Mouse (Mus musculus): ENCODE measurements at regions not wholly inside any gene's neighbourhood (a gene's known extent, or its start where the extent isn't known, plus 50 kb on each side); places are given as distances from the start of the nearest gene placed in this dataset.

DNA sequence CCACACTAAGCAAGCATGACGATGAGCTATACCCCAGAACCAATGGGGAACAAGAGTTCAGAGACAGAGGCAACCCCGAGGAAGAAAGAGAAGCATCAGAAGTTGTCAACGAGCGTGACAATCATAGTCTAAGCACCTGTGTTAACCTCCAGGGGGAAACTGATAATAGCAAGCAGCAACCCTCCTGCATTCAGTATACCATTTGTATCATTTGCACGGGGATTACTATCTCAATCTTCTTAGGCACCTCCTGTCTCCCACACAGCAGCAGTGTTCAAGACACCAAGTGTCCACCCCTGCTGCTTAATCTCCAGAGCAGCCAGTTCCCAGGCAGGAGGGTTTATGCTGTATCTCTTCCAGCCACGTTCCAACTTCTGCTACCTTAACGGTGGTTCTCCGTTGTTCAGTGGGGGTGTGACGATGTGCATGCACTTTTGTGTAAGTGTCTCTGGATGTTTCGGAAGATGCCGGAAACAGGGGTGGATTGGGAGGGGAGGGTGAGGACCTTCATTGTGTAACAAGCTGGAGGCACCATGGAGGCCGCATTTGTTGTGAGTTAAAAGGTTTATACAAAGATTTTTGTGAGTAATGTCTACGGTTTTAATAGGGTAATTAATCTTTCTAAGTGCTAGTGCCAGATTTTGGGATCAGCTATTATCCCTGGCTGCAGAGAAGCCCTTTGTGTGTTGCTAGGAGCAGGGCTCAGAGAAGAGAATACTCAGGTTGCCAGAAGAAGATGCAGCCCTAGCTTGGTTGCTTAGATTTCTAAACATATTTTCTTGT is 245.8 kb downstream of the Rnf144b start:
- H3K4me2 ChIP-seq (ENCODE audit: low read length): no peak overlapping the region
- H3K27ac ChIP-seq (ENCODE audit: low read length): no peak overlapping the region
- H3K9me3 ChIP-seq (ENCODE audit: control insufficient read depth, low read length): no peaks in the 10 kb centered on the region
- H3K4me1 ChIP-seq (replicated peaks; ENCODE audit: control insufficient read depth, insufficient read depth, low read length): peaks cover 7% of the 10 kb centered on the region
- no peaks in the 10 kb centered on the region for H3K36me3 ChIP-seq (ENCODE audit: control insufficient read depth, insufficient read depth)
- no peaks in the 10 kb centered on the region for H3K27me3 ChIP-seq (replicated peaks; ENCODE audit: control insufficient read depth, insufficient read depth, low read length)
- ATAC-seq: no peak
- WGBS: 23% methylated on average over 13 of the region's 13 CpGs
- H3K9ac ChIP-seq (replicated peaks; ENCODE audit: low read depth, low read length): no peak overlapping the region; the same call in 1 of the 2 replicates
- H3K4me3 ChIP-seq (replicated peaks; ENCODE audit: low read length): no peak overlapping the region

DNA sequence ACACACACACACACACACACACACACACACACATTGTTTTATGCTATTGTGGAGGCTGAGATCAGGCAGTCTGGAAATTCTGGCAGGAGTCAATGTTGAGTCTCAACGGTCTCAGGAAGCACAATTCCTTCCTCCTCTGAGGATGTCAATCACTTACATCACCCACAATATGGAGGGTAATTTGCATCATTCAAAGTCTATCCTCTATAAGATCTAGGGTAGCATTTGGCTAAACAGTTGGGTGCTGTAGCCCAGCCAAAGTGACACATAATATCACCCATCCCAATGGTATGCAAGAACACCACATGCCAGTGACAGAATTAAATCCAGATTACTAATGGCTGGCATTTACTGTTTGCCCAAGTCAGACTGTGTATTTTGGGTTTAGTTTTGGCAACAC is 252.1 kb downstream of the Rnf144b start:
- Histone ChIP-seq H3K27me3 (replicated peaks; ENCODE audit: control insufficient read depth, insufficient read depth, low read length) (no peaks in the 10 kb centered on the region), H3K36me3 (ENCODE audit: control insufficient read depth, insufficient read depth) (no peaks in the 10 kb centered on the region), H3K9ac (replicated peaks; ENCODE audit: low read depth, low read length) (no peak overlapping the region), H3K4me3 (replicated peaks; ENCODE audit: low read length) (no peak overlapping the region), H3K4me1 (replicated peaks; ENCODE audit: control insufficient read depth, insufficient read depth, low read length) (no peaks in the 10 kb centered on the region), H3K9me3 (ENCODE audit: control insufficient read depth, low read length) (no peaks in the 10 kb centered on the region), H3K4me2 (ENCODE audit: low read length) (no peak overlapping the region), H3K27ac (ENCODE audit: low read length) (no peak overlapping the region)
- WGBS: 25% methylated on average over 1 of the region's 1 CpGs
- peak; percentile 89 for ATAC-seq

DNA sequence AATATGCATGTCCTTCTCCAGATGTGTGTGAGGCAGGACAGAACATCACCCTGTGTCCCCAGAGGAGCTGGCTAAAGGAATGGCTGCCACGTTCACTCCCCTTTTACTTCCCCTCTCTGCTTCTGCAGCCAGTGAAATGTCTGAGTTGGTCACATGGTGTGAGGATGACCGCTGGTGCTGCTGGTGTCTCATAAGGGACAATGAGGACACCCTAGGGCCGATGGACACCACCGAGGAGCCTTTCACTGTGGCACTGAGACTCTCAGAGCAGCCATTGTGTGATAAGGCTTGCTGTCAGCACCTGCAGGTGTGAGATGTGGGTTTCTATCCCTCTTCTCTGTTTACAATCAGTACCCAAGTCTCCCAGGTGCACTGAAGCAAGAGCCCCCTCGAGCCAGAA is 268.6 kb downstream of the Rnf144b start:
- ATAC-seq: no peak
- Histone ChIP-seq H3K4me3 (replicated peaks; ENCODE audit: low read length) (no peak overlapping the region), H3K4me1 (replicated peaks; ENCODE audit: control insufficient read depth, insufficient read depth, low read length) (no peaks in the 10 kb centered on the region), H3K9me3 (ENCODE audit: control insufficient read depth, low read length) (no peaks in the 10 kb centered on the region), H3K36me3 (ENCODE audit: control insufficient read depth, insufficient read depth) (no peaks in the 10 kb centered on the region), H3K4me2 (ENCODE audit: low read length) (no peak overlapping the region), H3K9ac (replicated peaks; ENCODE audit: low read depth, low read length) (no peak overlapping the region), H3K27me3 (replicated peaks; ENCODE audit: control insufficient read depth, insufficient read depth, low read length) (0 out of 2 replicates have a peak, but pooled peaks cover 3% of the 10 kb centered on the region), H3K27ac (ENCODE audit: low read length) (no peak overlapping the region)
- 59% methylated on average over 5 of the region's 5 CpGs for WGBS

DNA sequence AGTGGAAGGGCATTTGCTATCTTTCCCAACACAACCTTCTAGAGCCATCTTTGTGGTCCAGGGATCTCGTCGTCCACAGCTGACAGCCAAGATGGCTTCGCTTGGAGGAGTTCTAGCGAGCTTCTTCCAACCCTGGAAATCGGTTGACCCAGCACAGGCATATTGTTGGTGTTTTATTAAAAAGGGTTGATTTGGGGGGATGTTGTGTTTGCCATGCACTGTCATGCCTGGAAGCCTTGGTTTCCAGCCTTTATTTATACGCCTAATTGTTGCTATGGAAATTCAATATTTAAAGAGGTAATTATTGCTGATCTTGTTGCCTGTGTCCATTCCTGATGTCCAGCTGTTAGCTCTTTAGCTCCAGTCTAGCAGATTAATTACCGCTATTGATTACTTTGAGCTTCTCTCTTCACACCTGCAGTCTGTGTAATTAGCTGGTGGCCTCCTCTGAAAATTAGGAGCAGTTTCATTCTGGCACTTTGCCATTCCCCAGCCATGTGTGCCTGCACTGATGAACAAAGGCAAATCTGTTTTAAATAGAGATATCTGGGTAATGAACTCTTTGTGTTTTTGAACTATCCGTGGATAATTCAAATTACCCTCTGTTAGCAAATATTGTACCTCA is 275.4 kb downstream of the Rnf144b start:
- no peak overlapping the region for H3K4me2 ChIP-seq (ENCODE audit: low read length)
- no peaks in the 10 kb centered on the region for H3K9me3 ChIP-seq (ENCODE audit: control insufficient read depth, low read length)
- H3K36me3 ChIP-seq (ENCODE audit: control insufficient read depth, insufficient read depth): no peaks in the 10 kb centered on the region
- WGBS: 18% methylated on average over 8 of the region's 8 CpGs
- H3K4me1 ChIP-seq (replicated peaks; ENCODE audit: control insufficient read depth, insufficient read depth, low read length): no peaks in the 10 kb centered on the region; the same call in 1 of the 2 replicates
- H3K4me3 ChIP-seq (replicated peaks; ENCODE audit: low read length): no peak overlapping the region
- peak; percentile 78 for ATAC-seq
- H3K27me3 ChIP-seq (replicated peaks; ENCODE audit: control insufficient read depth, insufficient read depth, low read length): peaks cover 5% of the 10 kb centered on the region; the same call in 1 of the 2 replicates
- no peak overlapping the region for H3K27ac ChIP-seq (ENCODE audit: low read length)
- H3K9ac ChIP-seq (replicated peaks; ENCODE audit: low read depth, low read length): no peak overlapping the region

DNA sequence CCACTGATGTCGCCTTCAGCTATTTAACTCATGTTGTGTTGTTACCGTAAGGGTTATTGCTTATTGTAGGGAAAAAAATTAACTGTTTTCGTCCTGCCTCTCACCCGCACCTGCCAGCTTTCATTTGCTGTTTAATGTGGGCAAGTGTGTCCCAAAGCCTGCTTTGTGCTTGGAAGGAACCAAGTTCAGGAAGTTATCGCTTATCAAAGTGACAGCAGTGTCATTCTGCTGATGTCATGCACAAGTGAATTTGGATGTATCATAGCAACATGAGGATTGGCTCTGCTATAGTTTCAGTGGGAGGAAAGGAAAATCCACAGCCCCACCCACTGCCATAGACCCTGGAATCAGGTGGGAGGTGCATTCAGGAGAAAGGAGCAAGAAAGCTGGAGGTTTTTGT is 276.5 kb downstream of the Rnf144b start:
- Histone ChIP-seq H3K36me3 (ENCODE audit: control insufficient read depth, insufficient read depth) (no peaks in the 10 kb centered on the region), H3K27ac (ENCODE audit: low read length) (no peak overlapping the region), H3K4me3 (replicated peaks; ENCODE audit: low read length) (no peak overlapping the region), H3K9ac (replicated peaks; ENCODE audit: low read depth, low read length) (no peak overlapping the region), H3K4me1 (replicated peaks; ENCODE audit: control insufficient read depth, insufficient read depth, low read length) (no peaks in the 10 kb centered on the region; the same call in 1 of the 2 replicates), H3K27me3 (replicated peaks; ENCODE audit: control insufficient read depth, insufficient read depth, low read length) (peaks cover 3% of the 10 kb centered on the region; the same call in 1 of the 2 replicates), H3K9me3 (ENCODE audit: control insufficient read depth, low read length) (no peaks in the 10 kb centered on the region), H3K4me2 (ENCODE audit: low read length) (no peak overlapping the region)
- 59% methylated on average over 5 of the region's 5 CpGs for WGBS
- no peak for ATAC-seq

DNA sequence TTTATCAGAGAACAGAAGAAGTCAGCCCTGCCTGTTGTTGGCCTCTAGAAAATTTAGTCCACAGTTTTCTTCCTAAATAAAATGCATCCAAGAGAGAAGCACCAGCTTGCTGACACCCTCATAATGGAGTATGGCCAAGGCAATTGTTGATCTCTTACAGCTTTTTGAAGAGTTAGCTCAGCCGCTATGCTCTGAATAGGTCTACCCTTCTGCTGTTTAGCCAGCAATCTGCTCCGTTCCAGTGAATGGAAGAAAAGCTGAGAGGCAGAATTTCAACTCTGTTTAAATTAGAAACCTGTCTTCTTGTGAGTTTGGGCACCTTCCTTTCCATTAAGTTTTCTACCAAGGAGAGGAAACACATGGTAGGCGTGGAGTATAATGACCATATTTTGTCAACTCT is 290.8 kb downstream of the Rnf144b start:
- no peaks in the 10 kb centered on the region for H3K27me3 ChIP-seq (replicated peaks; ENCODE audit: control insufficient read depth, insufficient read depth, low read length)
- H3K4me3 ChIP-seq (replicated peaks; ENCODE audit: low read length): no peak overlapping the region
- H3K4me2 ChIP-seq (ENCODE audit: low read length): no peak overlapping the region
- ATAC-seq: peak; percentile 76
- 34% methylated on average over 3 of the region's 3 CpGs for WGBS
- H3K4me1 ChIP-seq (replicated peaks; ENCODE audit: control insufficient read depth, insufficient read depth, low read length): peaks cover 20% of the 10 kb centered on the region
- H3K27ac ChIP-seq (ENCODE audit: low read length): peak overlapping the region; percentile 34; the same call in 1 of the 2 replicates
- no peaks in the 10 kb centered on the region for H3K36me3 ChIP-seq (ENCODE audit: control insufficient read depth, insufficient read depth)
- H3K9ac ChIP-seq (replicated peaks; ENCODE audit: low read depth, low read length): no peak overlapping the region
- no peaks in the 10 kb centered on the region for H3K9me3 ChIP-seq (ENCODE audit: control insufficient read depth, low read length)

DNA sequence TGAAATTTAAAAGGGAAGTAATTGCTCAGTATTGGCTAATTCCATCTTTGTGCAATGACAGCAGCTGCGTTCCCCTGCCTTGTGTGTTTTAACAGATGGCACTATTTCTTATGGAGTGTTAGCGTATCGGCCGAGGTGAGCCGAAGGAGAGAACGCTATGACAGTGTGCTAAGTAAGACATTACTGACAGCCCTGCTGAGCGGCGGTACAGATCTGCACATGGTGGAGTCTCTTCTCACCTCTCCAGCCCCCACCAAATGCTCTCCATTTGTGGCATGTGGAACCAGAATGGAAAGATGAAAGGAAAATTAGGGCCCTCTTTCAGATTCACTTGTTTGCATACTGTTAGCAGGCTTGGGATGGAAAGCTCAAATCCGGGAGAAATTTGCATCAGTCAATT is 291.5 kb downstream of the Rnf144b start:
- peak; percentile 97 for ATAC-seq
- H3K9ac ChIP-seq (replicated peaks; ENCODE audit: low read depth, low read length): no peak overlapping the region
- peaks cover 20% of the 10 kb centered on the region for H3K4me1 ChIP-seq (replicated peaks; ENCODE audit: control insufficient read depth, insufficient read depth, low read length)
- H3K4me3 ChIP-seq (replicated peaks; ENCODE audit: low read length): no peak overlapping the region
- H3K4me2 ChIP-seq (ENCODE audit: low read length): peak overlapping the region; percentile 16; the same call in 1 of the 2 replicates
- H3K36me3 ChIP-seq (ENCODE audit: control insufficient read depth, insufficient read depth): no peaks in the 10 kb centered on the region
- H3K27me3 ChIP-seq (replicated peaks; ENCODE audit: control insufficient read depth, insufficient read depth, low read length): no peaks in the 10 kb centered on the region
- 41% methylated on average over 9 of the region's 9 CpGs for WGBS
- peak overlapping the region; percentile 34; the same call in 1 of the 2 replicates for H3K27ac ChIP-seq (ENCODE audit: low read length)
- H3K9me3 ChIP-seq (ENCODE audit: control insufficient read depth, low read length): no peaks in the 10 kb centered on the region

DNA sequence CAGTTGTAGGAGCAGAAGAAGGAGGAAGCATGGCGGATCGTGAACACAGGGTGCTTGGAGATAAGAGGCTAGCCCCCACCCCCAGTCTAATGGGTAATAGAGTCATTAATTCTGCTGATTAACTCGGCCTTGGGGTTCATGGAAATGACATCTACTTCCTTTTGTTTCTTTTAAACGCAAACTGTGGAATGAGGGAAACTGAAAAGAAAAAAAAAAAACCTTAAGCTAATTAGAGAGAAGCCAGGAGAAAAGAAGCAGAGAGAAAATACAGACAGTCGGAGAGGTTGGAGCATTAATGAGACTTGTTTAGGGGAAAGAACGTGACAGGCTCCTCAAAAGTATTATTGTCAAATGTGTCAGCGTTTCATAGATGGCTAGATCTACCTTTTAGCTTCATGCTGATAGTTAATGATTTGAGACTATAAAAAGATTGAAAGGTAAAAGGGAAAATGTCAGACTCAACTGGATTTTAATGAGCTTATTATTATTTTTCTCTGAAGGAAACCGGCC is 307.5 kb downstream of the Rnf144b start:
- Histone ChIP-seq H3K4me2 (ENCODE audit: low read length) (peak overlapping the region; percentile 3), H3K27ac (ENCODE audit: low read length) (peak overlapping the region; percentile 49), H3K9me3 (ENCODE audit: control insufficient read depth, low read length) (no peaks in the 10 kb centered on the region), H3K36me3 (ENCODE audit: control insufficient read depth, insufficient read depth) (no peaks in the 10 kb centered on the region), H3K27me3 (replicated peaks; ENCODE audit: control insufficient read depth, insufficient read depth, low read length) (no peaks in the 10 kb centered on the region), H3K4me3 (replicated peaks; ENCODE audit: low read length) (no peak overlapping the region), H3K4me1 (replicated peaks; ENCODE audit: control insufficient read depth, insufficient read depth, low read length) (peaks cover 12% of the 10 kb centered on the region), H3K9ac (replicated peaks; ENCODE audit: low read depth, low read length) (no peak overlapping the region)
- ATAC-seq: peak; percentile 50
- WGBS: 4% methylated on average over 8 of the region's 8 CpGs

DNA sequence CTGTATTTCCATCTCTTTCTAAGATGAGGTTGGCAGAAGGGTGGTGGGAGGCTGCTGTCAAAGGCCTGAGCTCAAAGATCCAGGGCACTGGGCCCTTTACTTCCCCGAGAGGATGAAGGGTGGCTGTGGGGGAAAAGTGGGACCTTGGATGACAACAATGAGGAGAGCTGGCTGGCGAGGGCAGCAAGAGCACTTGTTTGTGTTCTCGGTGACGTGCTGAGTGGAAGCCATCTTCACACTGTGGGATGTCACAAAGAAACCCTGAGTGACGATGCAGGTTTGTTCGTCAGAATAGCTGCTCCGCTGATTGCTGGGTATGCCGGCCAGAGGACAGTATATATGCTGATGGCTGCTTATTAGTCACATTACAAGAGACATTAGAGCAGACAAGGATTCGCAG is 308.0 kb downstream of the Rnf144b start:
- H3K27me3 ChIP-seq (replicated peaks; ENCODE audit: control insufficient read depth, insufficient read depth, low read length): no peaks in the 10 kb centered on the region
- peak; percentile 33; the same call in 1 of the 2 replicates for ATAC-seq
- H3K27ac ChIP-seq (ENCODE audit: low read length): peak overlapping the region; percentile 49
- H3K36me3 ChIP-seq (ENCODE audit: control insufficient read depth, insufficient read depth): no peaks in the 10 kb centered on the region
- no peak overlapping the region for H3K4me3 ChIP-seq (replicated peaks; ENCODE audit: low read length)
- no peaks in the 10 kb centered on the region for H3K9me3 ChIP-seq (ENCODE audit: control insufficient read depth, low read length)
- H3K4me1 ChIP-seq (replicated peaks; ENCODE audit: control insufficient read depth, insufficient read depth, low read length): peaks cover 12% of the 10 kb centered on the region
- WGBS: 16% methylated on average over 9 of the region's 9 CpGs
- peak overlapping the region; percentile 13 for H3K4me2 ChIP-seq (ENCODE audit: low read length)
- H3K9ac ChIP-seq (replicated peaks; ENCODE audit: low read depth, low read length): no peak overlapping the region

All from forebrain, embryonic 16.5 days (tissue).